Mouse (Mus musculus): ENCODE measurements around the gene Fscn1.

DNA sequence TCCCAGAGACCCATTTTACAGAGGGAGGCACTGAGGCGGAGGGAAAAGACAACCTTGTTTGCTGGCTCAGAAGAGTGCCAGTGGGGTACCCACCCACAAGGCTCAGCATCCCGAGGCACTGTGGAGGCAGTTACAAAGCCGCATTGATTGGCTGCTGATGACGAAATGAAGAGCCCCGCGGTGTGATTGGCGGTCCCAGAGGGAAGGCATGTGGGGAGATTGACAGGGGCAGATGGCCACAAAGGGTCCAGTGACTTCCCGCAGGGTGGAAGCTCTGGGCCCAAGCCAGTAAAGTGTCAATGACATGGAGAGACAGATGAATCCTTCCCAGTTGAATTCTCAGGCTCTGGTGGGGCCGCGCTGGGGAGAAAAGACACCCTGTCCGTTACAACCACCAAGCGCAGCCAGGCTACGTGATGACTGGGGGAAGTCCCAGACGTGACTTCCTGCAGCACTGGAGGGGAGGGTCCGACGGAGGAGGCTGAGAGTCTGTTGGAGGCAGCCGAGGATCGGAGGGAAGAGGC is 14.5 kb downstream of the Fscn1 start:
- TF ChIP-seq CTCF (IDR thresholded peaks at IDR 0.05; ENCODE audit: control insufficient read depth, insufficient read depth, insufficient read length) (no peak), MAX (IDR thresholded peaks at IDR 0.05) (no peak)

All from C2C12 (cell line).